Mouse (Mus musculus): ENCODE measurements around the gene Tbc1d9b. TPM values are rescaled to one million over a fixed set of nuclear protein-coding genes. Genes with fewer than 3 reads are reported as not detected.
A peak's percentile ranks its signal among the peaks of the same experiment; 100 is the strongest.
"Not testable (repeated sequence)": the region's sequence is repeated elsewhere in the genome, so short reads cannot be mapped to it uniquely, and the experiment has no call there.

Gene Tbc1d9b
- 10 to 100 TPM; 22.7 to 23.4 TPM for total RNA-seq (2021)
- long read RNA-seq, experiment 1, full-length matches to known transcripts, result 28 of 46 reads
- long read RNA-seq, experiment 1, partial matches to known transcripts, result 5 of 46 reads
- long read RNA-seq, experiment 1, other reads (novel, unspliced or antisense), result 13 of 46 reads
- long read RNA-seq, experiment 2, full-length matches to known transcripts, result 52 of 79 reads
- long read RNA-seq, experiment 2, partial matches to known transcripts, result 12 of 79 reads
- long read RNA-seq, experiment 2, other reads (novel, unspliced or antisense), result 15 of 79 reads

DNA sequence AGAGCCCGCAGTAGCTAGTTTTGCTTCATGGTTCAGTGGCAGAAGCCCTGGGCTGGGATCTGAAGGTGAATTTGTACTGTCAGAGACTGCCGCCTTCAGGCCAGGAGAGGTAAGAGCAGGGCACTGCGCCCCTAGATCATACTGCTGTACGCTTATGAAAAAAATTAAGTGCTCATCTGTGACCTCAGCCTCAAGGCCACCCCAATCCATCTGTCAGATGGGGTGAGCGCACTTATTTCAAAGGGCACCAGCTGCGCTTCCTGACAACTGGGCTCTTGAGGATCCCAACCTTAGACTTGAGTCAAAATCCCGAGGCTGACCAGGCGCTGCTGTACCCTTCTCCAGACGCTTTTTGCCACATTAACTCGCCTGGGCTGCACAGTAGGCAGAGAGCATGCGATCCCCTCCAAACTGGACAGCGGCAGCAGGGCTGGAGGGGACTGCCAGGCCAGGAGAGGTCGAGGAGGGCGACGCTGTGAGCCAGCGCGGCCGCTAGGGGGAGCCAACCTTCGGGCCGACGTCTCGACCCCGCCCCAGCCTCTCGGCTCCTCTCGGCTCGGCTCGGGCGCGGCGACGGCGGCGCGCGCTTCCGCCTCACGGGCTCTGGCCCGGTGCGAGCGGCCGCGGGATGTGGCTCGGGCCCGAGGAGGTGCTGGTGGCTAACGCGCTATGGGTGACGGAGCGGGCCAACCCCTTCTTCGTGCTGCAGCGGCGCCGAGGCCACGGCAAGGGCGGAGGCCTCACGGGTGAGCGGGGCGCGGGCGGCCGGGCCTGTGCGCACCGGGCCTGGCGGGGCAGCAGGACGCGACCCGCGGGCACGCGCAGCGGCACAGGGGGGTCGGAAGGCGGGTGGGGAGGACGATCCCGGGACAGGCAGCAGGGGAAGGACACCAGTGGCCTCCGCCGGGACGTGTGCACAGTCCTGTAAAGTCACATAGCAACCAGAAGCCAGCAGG, at the start of gene Tbc1d9b:
Tbc1d9b (plus strand) TSS at position 586 of the 956 bp plus-strand sequence.
- peak; percentile 93 for DNase-seq
- intact Hi-C loops (cut with DNase I; ENCODE audit: low total_unique reads), result no loop called here

DNA sequence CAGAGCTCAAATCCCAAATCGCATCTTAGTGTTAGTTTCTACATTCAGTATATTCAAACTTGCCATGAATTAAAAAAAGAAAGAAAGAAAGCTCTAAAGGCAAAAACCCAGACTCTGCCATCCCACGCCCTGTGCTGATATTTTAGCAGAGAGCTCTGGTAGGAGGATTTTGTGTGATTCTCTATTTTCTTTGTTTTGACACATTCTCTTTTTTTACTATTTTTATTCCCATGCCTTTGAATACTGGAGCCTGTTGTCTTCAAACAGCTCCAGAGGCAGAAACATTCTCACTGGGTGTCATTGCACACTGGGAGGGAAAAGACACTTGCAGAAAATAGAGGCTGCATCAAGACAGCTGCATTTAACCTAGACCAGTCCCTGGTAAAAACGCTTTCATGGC, 45.0 kb upstream of the Tbc1d9b start:
- intact Hi-C loops (cut with DNase I; ENCODE audit: low total_unique reads), result no loop called here
- no peak for DNase-seq

DNA sequence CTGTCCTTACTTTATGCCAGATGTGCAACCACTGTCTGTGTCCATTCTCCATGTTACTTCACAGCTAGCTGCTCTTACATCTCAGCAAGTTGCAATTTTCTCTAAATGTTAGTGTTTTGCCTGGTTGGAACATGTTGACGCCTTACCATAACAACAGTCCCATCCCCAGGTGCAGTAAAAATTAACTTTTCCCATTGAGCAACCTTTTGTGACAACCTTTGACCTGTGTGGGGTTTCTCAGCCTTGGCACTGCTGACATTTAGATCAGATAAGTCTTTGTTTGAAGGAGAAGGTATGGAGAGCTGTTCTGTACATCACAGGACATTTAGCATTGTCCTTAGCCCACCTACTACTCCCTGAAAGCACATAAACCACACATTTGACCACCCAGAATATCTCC, 41.4 kb upstream of the Tbc1d9b start:
- no peak for DNase-seq
- intact Hi-C loops (cut with DNase I; ENCODE audit: low total_unique reads), result no loop called here

DNA sequence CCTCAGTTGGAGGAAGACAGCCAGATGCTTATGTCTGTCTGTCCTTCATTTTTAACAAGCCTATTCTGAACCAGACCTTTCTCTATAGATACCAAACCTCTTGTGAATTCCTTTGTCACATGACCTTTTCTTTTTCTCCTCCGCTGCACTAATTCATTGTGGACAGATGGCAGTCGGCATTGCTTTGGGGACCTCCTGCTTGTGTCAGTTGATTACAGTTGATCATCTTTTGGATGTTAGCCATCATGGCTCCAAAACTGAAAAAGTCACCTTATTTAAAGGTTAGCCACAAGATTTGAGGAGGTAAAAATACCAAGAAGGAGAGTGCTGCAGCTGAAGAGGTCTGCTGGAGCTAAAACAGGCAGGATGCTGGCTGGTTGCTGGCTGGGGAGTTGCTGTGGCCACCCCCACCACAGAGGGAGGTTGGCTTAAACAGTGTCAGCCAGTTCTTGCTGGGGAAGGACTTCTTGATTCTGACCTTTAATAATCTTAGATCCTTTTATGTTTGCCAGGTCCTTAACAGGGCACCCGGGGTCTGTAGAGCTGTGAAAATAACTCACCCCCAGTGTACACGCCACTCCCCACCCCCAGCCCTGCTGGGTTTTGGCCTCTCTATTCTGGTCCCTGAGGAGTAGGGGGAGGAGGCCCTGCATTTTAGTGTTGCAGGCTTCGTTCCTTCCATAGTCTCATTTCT, 40.1 kb upstream of the Tbc1d9b start:
- intact Hi-C loops (cut with DNase I; ENCODE audit: low total_unique reads), result no loop called here

DNA sequence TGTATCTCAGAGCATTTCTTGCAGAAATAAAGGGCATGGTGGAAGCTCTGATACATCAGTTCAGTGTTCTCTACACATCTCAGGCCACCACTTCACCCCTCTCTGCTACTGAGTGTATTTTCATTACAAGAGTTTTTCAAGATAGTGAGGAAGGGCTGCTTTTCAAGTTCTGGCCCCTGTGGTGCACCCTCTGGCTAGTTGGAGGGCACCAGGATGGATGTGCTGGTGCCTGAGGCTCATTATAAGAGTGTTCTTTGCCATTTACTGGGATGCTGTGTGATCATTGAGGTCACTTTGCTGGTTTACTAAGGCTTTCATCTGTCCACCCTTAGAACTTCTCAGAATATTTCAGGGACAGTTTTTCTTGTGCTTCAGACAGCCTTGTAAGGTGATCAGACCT, 39.5 kb upstream of the Tbc1d9b start:
- no peak for DNase-seq
- intact Hi-C loops (cut with DNase I; ENCODE audit: low total_unique reads), result no loop called here

More for the DNA sequence above, 40.1 kb upstream of the Tbc1d9b start:
- no peak for DNase-seq

DNA sequence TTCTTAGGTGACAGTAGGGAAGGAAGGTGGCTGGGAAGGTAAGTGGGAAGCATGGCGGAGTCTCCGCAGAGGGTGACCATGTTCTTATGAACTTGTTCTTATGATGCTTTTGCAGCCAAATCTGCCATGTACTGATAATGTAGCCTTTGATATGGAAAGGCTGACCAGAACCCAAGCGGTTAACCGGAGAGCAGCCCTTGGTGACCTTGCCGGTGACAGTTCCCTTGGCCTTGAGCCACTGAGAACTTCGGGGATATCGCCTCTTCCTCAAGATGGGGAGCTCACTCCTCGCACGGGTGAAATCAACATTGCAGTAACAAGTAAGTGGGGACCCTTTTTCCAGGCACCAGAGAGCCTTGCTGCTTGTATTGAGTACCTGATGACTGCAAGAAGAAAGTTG, 35.5 kb upstream of the Tbc1d9b start:
- intact Hi-C loops (cut with DNase I; ENCODE audit: low total_unique reads), result no loop called here
- no peak for DNase-seq

DNA sequence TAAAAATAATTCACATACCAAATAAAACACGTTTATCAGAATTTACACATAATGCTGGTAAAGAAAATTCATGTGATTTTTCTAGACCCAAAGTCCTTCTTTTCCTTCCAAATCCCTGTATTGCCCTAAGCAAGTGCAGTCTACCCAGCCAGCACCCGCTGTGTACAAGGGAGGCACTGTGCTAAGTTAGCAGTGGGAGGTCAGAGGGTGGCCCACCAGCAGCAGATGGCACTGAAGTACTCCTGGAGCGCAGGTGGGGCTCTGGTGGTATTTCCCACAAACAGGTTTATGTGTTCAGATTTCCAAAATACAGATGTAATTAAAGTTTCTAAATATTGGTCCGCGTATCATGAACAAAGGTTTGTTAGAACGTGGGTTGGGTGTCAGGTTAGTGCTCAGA, 34.1 kb upstream of the Tbc1d9b start:
- intact Hi-C loops (cut with DNase I; ENCODE audit: low total_unique reads), result no loop called here
- no peak for DNase-seq

DNA sequence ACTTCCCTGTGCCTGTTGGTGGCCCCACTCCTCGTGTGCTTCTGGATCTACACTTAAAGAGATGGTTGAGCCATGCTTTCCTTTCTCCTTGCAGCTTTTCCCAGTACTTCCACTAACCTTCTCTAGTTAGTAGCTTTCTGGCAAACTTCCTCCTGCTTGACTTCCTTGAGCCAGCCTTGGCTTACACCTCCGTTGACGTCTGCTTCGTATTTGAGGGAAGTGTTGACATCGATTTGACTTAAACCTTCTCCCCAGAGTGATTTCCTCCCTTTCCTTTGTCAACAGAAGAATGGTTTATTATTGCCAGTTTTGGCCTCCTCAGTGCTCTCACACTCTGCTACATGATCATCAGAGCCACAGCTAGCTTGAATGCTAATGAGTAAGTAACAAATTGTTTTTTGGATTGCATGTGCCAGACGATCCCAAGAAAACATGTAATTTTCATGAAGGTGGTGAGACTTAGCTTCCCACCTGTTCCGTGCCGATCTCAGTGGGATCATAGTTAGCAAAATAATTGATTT, 32.2 kb upstream of the Tbc1d9b start:
- DNase-seq, result no peak
- intact Hi-C loops (cut with DNase I; ENCODE audit: low total_unique reads), result no loop called here

DNA sequence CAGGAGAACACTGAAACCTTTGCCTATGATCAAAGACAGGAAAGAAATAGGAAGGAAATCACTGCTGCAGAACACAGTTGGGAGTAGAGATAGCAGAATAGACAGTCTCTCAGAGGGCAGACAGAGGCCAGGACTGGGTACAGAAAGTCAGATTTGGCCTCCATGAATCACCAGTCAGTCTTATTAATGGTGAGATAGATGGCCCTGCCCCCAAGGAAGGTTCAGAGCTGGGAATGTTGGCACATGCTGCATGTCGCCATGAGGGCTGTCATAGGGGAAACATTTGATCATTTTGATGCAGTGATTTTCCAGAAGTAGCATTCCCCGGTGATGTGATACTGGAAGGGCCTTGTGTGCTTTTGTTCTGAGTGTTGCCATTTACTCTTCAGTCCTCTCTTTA, 31.5 kb upstream of the Tbc1d9b start:
- no peak for DNase-seq
- intact Hi-C loops (cut with DNase I; ENCODE audit: low total_unique reads), result no loop called here

DNA sequence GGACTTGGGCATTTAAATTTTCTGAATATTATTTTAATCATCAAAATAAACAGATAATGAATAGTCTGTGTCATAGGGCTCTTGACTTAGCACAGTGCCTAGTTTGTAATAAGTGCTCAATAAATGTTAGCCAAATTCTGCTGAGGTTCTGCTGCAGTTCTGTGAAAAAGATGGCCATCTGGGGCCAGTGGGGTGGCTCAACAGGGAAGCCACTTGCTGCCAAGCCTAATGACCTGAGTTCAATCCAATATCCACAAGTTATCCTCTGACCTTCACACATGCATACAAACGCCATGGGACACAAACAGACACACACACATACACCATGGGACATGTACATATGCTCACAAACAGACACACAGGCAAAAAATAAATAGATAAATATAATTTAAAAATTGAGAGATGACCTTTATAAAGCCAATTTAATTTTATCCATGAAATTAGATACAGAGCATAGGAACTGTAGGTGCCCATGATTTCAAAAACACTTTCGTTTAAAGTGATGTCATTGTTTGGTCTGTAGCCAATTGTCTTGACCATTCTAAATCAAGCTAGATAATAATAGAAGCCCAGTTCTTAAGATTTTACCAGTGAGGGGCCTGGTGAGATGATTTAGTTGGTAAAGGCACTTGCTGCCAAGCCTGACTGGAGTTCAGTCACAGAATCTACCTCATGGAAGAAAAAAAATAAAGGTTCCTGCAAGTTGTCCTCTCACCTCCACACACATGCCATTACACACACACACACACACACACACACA, 30.5 kb upstream of the Tbc1d9b start:
- no peak for DNase-seq
- intact Hi-C loops (cut with DNase I; ENCODE audit: low total_unique reads), result no loop called here

DNA sequence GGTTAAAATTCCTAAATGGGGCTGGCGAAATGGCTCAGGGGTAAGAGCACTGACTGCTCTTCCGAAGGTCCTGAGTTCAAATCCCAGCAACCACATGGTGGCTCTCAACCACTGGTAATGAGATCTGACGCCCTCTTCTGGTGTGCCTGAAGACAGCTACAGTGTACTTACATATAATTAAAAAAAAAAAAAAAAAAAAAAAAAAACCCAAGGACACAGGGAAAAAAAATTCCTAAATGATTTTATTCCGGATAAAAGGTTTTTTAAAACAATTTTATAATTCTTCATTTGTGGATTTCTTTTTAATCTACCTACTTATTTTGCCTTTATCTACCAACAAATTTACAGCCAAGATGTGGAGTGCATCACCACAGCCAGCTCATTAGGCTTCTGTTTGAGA, 29.2 kb upstream of the Tbc1d9b start:
- DNase-seq; intact Hi-C loops (cut with DNase I; ENCODE audit: low total_unique reads): not testable (repeated sequence)

DNA sequence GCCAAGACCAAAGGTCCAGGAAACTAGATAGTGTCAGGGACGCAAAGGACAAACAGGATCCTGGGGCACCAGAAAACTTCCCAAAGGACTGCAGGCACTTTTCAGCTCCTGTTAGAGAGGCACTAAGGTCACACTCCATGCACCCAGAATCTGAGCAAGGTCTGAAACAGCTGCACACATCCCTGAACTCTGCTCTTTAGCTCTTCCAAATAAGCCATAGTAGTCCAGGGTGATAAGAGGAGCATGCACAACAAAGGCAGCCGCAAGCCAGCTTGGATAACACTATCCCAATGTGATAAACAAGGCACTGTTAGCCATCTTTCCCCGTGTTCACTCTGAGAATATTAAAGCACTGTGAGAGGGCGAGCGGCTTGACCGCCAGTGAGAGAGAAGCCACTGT, 27.2 kb upstream of the Tbc1d9b start:
- intact Hi-C loops (cut with DNase I; ENCODE audit: low total_unique reads), result no loop called here

DNA sequence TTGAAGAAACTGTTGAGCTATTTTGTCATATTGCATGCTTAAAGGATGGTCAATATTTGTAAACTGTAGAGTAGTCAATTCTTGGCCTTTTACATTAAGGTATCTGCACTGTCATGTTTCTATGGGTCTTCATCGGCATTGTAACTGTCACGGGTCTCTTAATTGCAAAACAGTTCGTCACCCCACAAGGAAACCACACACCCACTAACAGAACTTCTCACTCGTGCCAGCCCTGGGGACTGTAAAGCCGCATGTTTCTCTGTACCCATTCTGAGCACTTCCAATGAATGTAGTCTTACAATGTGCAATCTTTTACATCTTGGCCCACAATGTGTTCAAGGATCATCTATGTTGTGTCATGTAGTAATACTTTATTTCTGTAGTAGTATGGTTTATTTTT, 26.0 kb upstream of the Tbc1d9b start:
- DNase-seq, result no peak
- intact Hi-C loops (cut with DNase I; ENCODE audit: low total_unique reads), result no loop called here

More for the DNA sequence above, 27.2 kb upstream of the Tbc1d9b start:
- DNase-seq, result no peak

DNA sequence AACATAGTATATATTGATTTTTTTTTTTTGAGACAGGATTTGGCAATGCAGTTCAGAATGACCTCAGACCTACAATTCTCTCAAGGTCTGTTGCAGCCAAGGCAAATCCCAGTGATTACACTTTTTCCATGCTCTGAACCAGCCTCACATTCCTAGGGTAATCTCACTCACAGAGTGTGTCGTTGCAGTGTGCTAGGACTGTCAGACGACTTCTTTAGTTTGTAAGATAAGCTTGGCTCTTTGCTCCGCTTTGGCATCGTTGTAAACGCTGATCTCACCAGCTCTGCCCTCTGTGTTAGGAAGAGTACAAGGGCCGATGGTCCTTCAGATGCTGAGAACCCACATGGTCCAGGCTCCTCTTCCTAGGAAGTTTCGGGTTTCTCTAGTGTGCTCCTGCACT, 25.2 kb upstream of the Tbc1d9b start:
- DNase-seq, result no peak
- intact Hi-C loops (cut with DNase I; ENCODE audit: low total_unique reads), result no loop called here

DNA sequence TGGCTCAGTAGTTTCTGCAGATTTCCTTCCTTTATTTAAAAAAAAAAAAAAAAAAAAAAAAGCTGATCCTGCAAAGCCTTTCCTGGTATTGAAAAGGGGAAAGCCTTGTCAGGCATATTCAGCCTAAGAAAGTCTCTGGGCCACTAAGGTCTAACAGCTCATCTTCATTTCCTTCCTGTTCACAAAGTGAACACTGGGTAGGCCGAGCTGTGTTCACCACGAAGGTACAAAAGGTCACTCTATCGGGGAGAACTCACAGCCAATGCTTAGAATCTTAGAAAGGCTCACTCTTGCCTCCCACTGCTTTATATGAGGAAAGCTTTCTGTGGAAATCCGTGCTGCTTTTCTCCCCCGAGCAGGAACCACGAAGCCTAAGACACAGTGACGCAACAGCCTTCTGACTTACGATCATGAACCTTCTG, 22.4 kb upstream of the Tbc1d9b start:
- no peak for DNase-seq
- intact Hi-C loops (cut with DNase I; ENCODE audit: low total_unique reads), result no loop called here

DNA sequence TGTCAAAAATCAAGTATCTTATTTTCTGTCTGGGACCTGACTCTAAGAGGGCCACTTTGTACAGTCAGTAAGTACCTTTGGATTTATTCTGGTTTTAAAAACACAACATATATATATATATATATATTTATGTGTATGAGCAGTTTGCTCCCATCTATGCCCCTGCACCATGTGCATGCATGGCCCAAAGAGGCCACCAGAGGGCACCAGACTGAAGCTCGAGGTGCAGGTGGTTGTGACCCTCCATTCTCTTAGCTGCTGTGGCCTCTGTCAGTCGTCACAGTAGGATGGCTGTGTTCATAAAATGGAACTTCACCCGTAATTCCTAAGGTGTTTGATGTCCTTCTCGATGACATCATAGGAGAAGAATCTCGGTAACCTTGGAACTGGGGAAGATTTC, 16.9 kb upstream of the Tbc1d9b start:
- DNase-seq, result peak; percentile 73
- intact Hi-C loops (cut with DNase I; ENCODE audit: low total_unique reads), result no loop called here

DNA sequence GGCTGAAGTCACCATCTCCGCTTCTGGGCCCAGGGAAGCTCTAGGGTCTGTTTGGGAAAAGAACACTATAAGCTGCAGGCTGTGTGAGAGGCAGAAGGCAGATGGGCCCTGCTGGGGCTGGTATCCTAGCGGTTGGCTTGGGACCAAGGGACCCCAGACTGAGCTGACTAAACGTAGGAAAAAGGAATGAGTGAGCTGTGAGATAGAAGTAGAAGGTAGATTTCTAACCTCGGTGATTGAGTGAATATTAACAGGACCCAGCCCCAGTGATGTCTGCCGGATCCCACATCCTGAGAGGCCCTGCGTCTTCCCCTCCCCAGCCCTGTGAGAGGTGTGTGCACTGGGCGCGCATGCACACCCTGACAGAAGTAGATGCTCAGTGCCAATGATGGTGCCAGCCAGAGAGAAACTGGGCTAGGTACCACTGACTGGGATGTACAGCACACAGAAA, 8.5 kb upstream of the Tbc1d9b start:
- DNase-seq, result no peak
- intact Hi-C loops (cut with DNase I; ENCODE audit: low total_unique reads), result no loop called here

DNA sequence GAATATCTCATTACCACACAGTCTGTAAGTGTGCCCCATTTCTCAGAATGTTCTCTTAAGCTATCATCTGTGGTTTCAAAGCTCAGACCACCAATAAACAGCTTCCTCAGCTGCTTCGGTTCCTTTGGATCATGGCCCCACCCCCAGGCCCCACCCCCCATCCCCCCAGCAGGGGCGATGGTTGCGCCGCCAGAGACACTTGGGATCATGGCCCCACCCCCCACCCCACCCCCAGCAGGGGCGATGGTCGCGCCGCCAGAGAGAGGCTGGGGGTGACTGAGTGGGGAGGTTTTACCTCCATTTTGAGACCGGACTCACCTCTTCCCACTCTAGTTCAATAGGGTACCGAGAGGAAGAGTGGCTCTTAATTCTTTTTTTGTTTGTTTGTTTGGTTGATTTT, 3.4 kb upstream of the Tbc1d9b start:
- DNase-seq, result no peak
- intact Hi-C loops (cut with DNase I; ENCODE audit: low total_unique reads), result loop anchor here (5.0 kb wide), 1 partner anchor 140 kb away; no protein-coding TSS in a partner anchor

DNA sequence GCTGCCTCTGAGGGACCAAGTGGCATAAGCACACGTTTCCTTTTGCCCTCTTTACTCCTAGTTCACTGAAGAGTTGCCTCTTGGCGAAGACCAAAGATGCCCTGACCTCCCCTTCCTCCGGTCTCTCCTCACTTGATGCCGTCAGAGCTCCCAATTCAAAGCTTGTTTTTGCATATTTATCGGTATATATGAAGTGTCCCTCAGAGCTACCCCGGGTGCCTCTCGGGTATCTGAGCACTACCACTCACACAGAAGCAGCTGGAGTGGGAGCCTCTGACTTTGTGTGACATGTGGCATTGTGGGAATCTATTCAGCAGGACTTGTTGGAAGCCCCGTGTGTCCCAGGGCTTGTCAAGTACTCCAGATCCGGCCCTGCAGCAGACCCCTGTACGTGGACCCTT, 605 bp downstream of the Tbc1d9b start:
- no peak for DNase-seq
- intact Hi-C loops (cut with DNase I; ENCODE audit: low total_unique reads), result no loop called here
